ENCODE assay signal across 29 mouse cellular contexts in the genomic region with DNA sequence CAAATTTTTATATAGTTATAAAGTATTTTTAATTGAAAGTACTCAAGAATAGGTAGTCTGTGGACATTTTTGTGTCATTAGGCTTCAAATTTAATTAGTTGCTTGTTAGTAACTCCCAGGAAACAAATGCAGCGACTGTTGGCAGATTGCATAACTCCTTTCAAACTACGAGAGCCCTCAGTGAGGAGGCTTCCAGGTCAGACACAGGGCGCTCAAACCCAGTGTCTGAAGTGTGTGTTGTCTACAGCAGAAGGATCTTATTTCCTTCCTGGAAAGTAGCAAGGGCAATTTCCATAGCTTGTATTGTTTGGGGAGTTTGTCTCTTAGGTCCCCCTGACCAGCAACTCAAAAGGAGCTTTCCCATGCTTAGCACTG.
DNase-seq lines count a peak whose midpoint lies in the region; ATAC-seq and TF ChIP-seq lines count a peak whose summit lies in the region.
"Had no signal": no experiment of that assay in that cellular context is flagged by ENCODE, and none has a peak within 500 bp of the region (broad histone marks: within the 10 kb centered on the region; RNA-seq: fewer than 3 reads in every experiment).

No protein-coding gene starts in this region.

- no peaks in the 10 kb centered on the region for H3K9me3 ChIP-seq in forebrain, embryonic 11.5 days (ENCODE audit: control insufficient read depth, low read length)
- H3K9me3 ChIP-seq in forebrain, embryonic 13.5 days (replicated peaks): no peaks in the 10 kb centered on the region
- H3K9me3 ChIP-seq in lung, postnatal 0 days (ENCODE audit: low read length): no peaks in the 10 kb centered on the region
- H3K9me3 ChIP-seq: G1E; limb, embryonic 10.5 days; limb, embryonic 15.5 days; liver, embryonic 13.5 days; midbrain, embryonic 15.5 days; stomach, embryonic 15.5 days had no signal

- no peak for TF ChIP-seq EP300 in lung, postnatal 0 days (IDR thresholded peaks at IDR 0.05)

- no peak for DNase-seq in forebrain, embryonic 11.5 days (ENCODE audit: low spot score)
- DNase-seq in lung, postnatal 0 days (ENCODE audit: low spot score): peak; percentile 13
- DNase-seq in lung, adult 2 months: no peak
- peak; percentile 65 for DNase-seq in brain, embryonic 14.5 days (ENCODE audit: low read depth)
- no peak for DNase-seq in gastrocnemius, postnatal 10 days
- DNase-seq in ovary, postnatal 36 days (ENCODE audit: low spot score): no peak
- DNase-seq: adrenal gland, postnatal 10 days; cerebellum, adult 11 months; cerebellum, adult 9-10 months; cerebellum, postnatal 36 days; gastrocnemius, postnatal 25 days; heart, adult 18-20 months; heart, postnatal 36 days; kidney, adult 11 months; kidney, postnatal 14 days; layer of hippocampus, adult 9-11 months; liver, embryonic 13.5 days; right cerebral cortex, postnatal 14 days had no signal

- H3K9ac ChIP-seq in forebrain, embryonic 11.5 days (ENCODE audit: low read length): no peak overlapping the region
- H3K9ac ChIP-seq in forebrain, embryonic 13.5 days: no peak overlapping the region
- H3K9ac ChIP-seq in lung, postnatal 0 days (replicated peaks; ENCODE audit: low read depth): no peak overlapping the region
- H3K9ac ChIP-seq: hindbrain, embryonic 14.5 days; limb, embryonic 15.5 days; liver, embryonic 13.5 days; midbrain, embryonic 15.5 days; stomach, embryonic 15.5 days had no signal

- H3K4me1 ChIP-seq in forebrain, embryonic 11.5 days (replicated peaks; ENCODE audit: control insufficient read depth, insufficient read depth, low read length): no peaks in the 10 kb centered on the region
- H3K4me1 ChIP-seq in forebrain, embryonic 13.5 days: peaks cover 15% of the 10 kb centered on the region
- no peaks in the 10 kb centered on the region; the same call in 1 of the 2 replicates for H3K4me1 ChIP-seq in lung, postnatal 0 days (ENCODE audit: insufficient read depth, low read depth, low read length)
- H3K4me1 ChIP-seq in lung, adult 2 months (ENCODE audit: control insufficient read depth, insufficient read depth, low read length): no peaks in the 10 kb centered on the region
- H3K4me1 ChIP-seq: limb, embryonic 10.5 days; limb, embryonic 15.5 days; liver, embryonic 13.5 days; stomach, embryonic 15.5 days had no signal

- 33% methylated on average over 3 of the region's 3 CpGs for WGBS in forebrain, embryonic 11.5 days
- 15% methylated on average over 3 of the region's 3 CpGs for WGBS in forebrain, embryonic 13.5 days
- 5% methylated on average over 3 of the region's 3 CpGs for WGBS in lung, postnatal 0 days
- 26% methylated on average over 3 of the region's 3 CpGs for WGBS in lung, adult 2 months

- H3K4me3 ChIP-seq in forebrain, embryonic 11.5 days (ENCODE audit: low read depth, low read length): no peak overlapping the region
- H3K4me3 ChIP-seq in forebrain, embryonic 13.5 days: no peak overlapping the region
- no peak overlapping the region for H3K4me3 ChIP-seq in lung, postnatal 0 days (ENCODE audit: low read depth, low read length)
- H3K4me3 ChIP-seq in lung, adult 2 months (replicated peaks; ENCODE audit: extremely low read depth, low read depth, low read length): no peak overlapping the region
- H3K4me3 ChIP-seq: limb, embryonic 10.5 days; limb, embryonic 15.5 days; liver, embryonic 13.5 days; midbrain, embryonic 15.5 days; stomach, embryonic 15.5 days had no signal

- H3K27ac ChIP-seq in forebrain, embryonic 11.5 days (ENCODE audit: low read depth, low read length): no peak overlapping the region
- no peak overlapping the region for H3K27ac ChIP-seq in forebrain, embryonic 13.5 days
- no peak overlapping the region for H3K27ac ChIP-seq in lung, postnatal 0 days (ENCODE audit: low read length)
- H3K27ac ChIP-seq: hindbrain, embryonic 14.5 days; limb, embryonic 10.5 days; limb, embryonic 15.5 days; liver, embryonic 13.5 days; macrophage; midbrain, embryonic 15.5 days; stomach, embryonic 15.5 days had no signal

- no peak for TF ChIP-seq CTCF in lung, postnatal 0 days (IDR thresholded peaks at IDR 0.05)
- no peak for TF ChIP-seq CTCF in lung, adult 2 months (IDR thresholded peaks at IDR 0.05; ENCODE audit: insufficient read depth, low read length)
- TF ChIP-seq CTCF in brain, embryonic 14.5 days (IDR thresholded peaks at IDR 0.05; ENCODE audit: borderline replicate concordance, extremely low read depth, insufficient read depth, insufficient read length): no peak

- no peak for TF ChIP-seq POLR2A in lung, adult 2 months (IDR thresholded peaks at IDR 0.05; ENCODE audit: borderline replicate concordance, extremely low read depth, low read depth, low read length)
- no peak for TF ChIP-seq POLR2A in brain, embryonic 14.5 days (IDR thresholded peaks at IDR 0.05; ENCODE audit: borderline replicate concordance, extremely low read depth, insufficient read depth, insufficient read length, poor library complexity, severe bottlenecking)

- H3K27me3 ChIP-seq in forebrain, embryonic 11.5 days (ENCODE audit: control insufficient read depth, insufficient read depth, low read length): no peaks in the 10 kb centered on the region
- H3K27me3 ChIP-seq in forebrain, embryonic 13.5 days: no peaks in the 10 kb centered on the region
- no peaks in the 10 kb centered on the region for H3K27me3 ChIP-seq in lung, postnatal 0 days (replicated peaks; ENCODE audit: insufficient read depth, low read length)
- H3K27me3 ChIP-seq: limb, embryonic 15.5 days; liver, embryonic 13.5 days; midbrain, embryonic 15.5 days; Patski; stomach, embryonic 15.5 days had no signal

- ATAC-seq in forebrain, embryonic 11.5 days (replicated peaks; ENCODE audit: low FRiP score): peak; percentile 38; the same call in 1 of the 2 replicates
- no peak for ATAC-seq in forebrain, embryonic 13.5 days
- no peak for ATAC-seq in lung, postnatal 0 days
- ATAC-seq in megakaryocyte progenitor cell, adult 5-6 weeks (replicated peaks; ENCODE audit: poor library complexity): peak; percentile 61
- ATAC-seq: Patski had no signal

- no peak overlapping the region for H3K4me2 ChIP-seq in forebrain, embryonic 11.5 days (ENCODE audit: low read depth, low read length, severe bottlenecking)
- no peak overlapping the region for H3K4me2 ChIP-seq in forebrain, embryonic 13.5 days
- H3K4me2 ChIP-seq in lung, postnatal 0 days (replicated peaks; ENCODE audit: low read depth, low read length): no peak overlapping the region
- H3K4me2 ChIP-seq: heart, embryonic 11.5 days; hindbrain, embryonic 14.5 days; limb, embryonic 15.5 days; liver, embryonic 13.5 days; midbrain, embryonic 15.5 days; stomach, embryonic 15.5 days had no signal

- no peaks in the 10 kb centered on the region for H3K36me3 ChIP-seq in forebrain, embryonic 11.5 days (ENCODE audit: control insufficient read depth, insufficient read depth, low read length)
- H3K36me3 ChIP-seq in forebrain, embryonic 13.5 days (ENCODE audit: poor library complexity, severe bottlenecking): no peaks in the 10 kb centered on the region
- H3K36me3 ChIP-seq in lung, postnatal 0 days (ENCODE audit: insufficient read depth, low read length): no peaks in the 10 kb centered on the region
- H3K36me3 ChIP-seq: G1E; limb, embryonic 10.5 days; limb, embryonic 15.5 days; liver, embryonic 13.5 days; midbrain, embryonic 15.5 days; stomach, embryonic 15.5 days had no signal

Comparison
In these comparisons a context has a peak if more than half of its experiments do, and no peak if none do; other contexts are left out.
1. ATAC-seq: peak in forebrain, embryonic 11.5 days (single experiment) and megakaryocyte progenitor cell, adult 5-6 weeks (single experiment); none in forebrain, embryonic 13.5 days (single experiment) and lung, postnatal 0 days (single experiment).
2. DNase-seq: peak in lung, postnatal 0 days (single experiment) and brain, embryonic 14.5 days (single experiment); none in forebrain, embryonic 11.5 days (single experiment), lung, adult 2 months (single experiment), gastrocnemius, postnatal 10 days (single experiment) and ovary, postnatal 36 days (single experiment).